Mouse (Mus musculus) liver, embryonic 14.5 days (tissue): ENCODE measurements around the gene Sspn.

Source experiments
- CTCF ChIP-seq: IDR thresholded peaks from 2 replicates; pipeline ENCODE4 v1.5.1; 2016; ENCODE audit warnings: antibody characterized with exemption, low read depth, control low read depth
- EP300 ChIP-seq: IDR thresholded peaks from 2 replicates; pipeline ENCODE4 v1.6.1; 2016; ENCODE audit warnings: antibody characterized with exemption, low read depth

DNA sequence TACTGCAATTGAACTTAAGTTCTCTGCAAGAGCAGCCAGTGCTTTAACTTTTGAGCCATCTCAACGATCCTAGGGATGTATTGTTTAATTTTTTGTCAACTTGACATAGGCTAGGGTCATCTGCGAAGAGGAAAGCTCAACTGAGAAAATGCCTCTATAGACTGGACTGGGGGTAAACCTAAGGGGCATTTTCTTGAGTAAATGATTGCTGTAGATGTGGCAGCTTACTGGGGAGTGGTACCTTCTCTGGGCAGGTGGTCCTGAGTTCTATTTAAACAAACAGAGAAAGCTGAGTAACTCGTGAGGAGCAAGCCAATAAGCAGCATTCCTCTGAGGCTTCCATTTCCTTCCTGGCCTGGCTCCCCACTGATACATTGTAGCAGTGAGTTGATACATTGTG is at the start of gene Sspn:
- TF ChIP-seq CTCF (no peak), EP300 (no peak)
